Mouse (Mus musculus): ENCODE measurements around the gene Plk2.

The Plk2 gene

DNA sequence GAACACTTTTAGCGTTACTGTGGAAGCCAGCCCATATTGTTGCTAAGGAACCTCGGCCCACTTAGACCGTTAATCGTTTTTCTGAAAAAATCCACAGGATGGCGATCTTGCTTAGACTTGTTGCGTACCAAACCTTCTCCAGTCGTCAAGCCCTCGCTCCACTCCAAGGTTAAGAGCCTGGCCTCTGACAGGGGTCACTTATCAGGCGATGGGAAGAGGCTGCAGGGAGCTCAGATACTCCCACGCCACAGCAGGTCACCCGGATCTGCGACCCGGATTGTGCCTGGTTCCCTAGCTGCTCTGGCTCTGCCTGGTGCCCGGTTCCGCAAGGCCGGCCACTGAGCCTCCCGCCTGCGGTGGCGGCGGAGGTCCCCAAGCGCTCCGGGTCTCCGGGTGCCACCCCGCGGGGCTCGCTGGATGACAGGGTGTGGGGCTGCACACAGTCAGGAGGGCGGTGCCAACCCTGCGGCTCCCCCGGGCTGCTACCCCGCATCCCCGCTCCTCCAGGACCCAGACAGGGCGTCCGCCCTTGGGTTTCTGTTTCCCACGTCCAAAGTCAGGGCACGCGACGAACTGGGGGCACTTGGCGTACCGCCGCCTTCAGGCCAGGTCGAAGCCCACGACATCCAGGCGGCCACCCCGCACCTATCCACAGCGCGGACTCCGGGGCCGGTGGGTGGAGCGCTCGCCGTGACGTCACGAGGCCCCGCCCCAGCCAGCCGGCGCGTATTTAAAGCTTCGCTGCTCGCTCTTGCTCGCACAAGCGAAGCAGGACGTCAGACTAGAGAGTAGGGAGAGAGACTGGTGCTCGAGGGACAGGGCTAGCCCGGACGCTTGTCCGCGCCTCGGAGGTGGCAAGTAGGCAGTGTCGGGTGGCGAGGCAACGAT, at the start of gene Plk2:
Gene Plk2, plus strand, starts transcription at position 756 of the 888 bp plus-strand sequence.
- in situ Hi-C loops (cut with MseI, MboI): loop anchor here (5.0 to 25.0 kb wide), 3 partner anchors 343 to 1018 kb away; no protein-coding TSS in a partner anchor

DNA sequence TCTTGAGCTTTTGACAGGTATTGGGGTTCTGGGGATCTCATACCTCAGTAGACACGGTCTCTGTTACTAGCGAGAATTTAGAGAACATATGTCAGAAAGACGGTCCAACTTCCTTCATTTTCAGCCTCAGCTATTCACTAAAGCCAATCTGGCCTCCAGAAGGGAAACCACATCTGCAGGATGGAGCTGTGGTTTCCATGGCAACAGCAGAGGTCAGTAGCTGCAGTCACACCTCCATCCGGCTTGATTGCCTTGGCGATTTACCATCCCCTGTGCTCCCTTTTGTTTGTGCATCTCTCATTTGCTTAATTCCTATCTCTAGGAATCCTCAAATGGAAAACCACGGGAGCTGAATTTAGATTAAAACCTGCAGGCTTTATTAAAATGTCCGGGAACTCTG, 48.1 kb upstream of the Plk2 start:
- in situ Hi-C loops (cut with MseI, MboI): no loop called here

DNA sequence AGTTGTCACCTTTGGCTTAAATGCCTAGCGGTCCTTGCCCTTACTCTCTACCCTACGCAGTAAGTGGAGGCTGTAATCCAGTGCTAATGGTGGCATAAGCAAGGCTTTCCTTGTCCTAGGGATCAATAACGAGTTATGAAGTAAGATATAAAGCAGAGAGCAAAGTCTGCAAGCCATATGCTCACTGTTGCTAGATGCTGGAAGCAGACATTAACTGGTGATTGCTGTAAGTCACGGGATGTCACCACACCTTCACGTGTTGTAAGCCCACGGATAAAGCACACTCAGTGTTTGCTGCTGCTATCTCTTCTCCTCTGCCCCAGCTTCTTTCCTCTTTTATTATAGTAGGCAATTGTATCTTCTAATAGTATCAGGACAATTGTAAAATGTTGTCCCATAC, 43.8 kb upstream of the Plk2 start:
- in situ Hi-C loops (cut with MseI, MboI): no loop called here

DNA sequence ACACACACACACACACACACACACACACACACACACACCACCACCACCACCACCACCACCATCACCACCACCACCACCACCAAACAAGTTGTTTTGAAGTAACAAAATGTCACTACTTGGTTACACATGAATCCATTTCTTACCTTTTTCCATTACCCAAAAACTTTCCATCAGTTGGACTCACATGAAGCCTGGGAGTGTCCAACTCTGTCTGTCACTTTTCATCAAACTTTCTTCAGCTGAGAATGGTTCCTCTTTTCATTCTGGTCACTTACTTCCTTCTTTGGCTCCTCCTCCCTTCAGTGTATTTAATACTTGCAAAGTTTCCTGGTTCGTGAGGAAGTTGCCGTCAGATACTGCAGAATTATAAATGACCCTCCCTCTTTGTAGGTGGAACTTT, 37.9 kb upstream of the Plk2 start, which contains the start of gene Gapt:
Gene Gapt, minus strand, starts transcription at position 259 of the 400 bp plus-strand sequence.
- in situ Hi-C loops (cut with MseI, MboI): no loop called here

DNA sequence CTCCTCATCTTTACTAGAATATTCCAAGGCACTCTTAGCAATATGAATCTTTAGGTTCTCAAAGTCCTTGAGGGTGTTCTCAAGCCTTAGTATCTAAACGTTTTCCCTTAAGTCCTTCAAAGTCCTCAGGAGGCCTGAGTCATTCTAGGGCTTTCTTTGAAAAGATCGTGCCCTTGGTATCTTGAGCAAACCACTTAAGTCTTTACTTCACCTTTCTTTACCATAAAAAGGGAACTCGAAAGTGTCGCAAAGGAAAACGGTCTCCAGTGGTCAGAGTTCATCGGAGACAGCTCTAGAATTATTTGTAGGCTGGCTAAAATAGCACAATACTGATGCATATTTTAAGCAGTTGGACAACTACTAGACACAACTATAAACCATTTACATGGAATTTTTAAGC, 31.1 kb upstream of the Plk2 start:
- in situ Hi-C loops (cut with MseI, MboI): no loop called here

DNA sequence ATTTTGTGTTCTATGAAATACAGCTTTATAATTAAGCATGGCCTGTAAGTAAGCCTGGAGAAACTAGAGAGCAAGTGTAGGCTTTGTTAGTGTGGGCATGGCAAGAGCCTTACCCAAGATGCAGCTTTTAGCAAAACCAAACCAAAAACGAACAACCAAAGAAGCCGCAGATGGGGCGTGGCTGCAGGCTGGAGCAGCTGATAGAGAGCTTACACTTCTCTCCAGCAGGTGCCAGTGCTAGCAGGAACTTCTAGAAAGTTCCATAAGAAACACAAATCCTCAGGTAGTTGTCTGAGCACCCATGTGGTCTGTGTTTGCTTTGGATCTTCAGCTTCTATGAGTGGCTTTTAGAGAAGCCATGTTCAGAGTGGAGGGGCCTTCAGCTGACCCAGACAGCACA, 28.4 kb upstream of the Plk2 start:
- in situ Hi-C loops (cut with MseI, MboI): loop anchor here (5.0 kb wide), 1 partner anchor 304 kb away; no protein-coding TSS in a partner anchor

DNA sequence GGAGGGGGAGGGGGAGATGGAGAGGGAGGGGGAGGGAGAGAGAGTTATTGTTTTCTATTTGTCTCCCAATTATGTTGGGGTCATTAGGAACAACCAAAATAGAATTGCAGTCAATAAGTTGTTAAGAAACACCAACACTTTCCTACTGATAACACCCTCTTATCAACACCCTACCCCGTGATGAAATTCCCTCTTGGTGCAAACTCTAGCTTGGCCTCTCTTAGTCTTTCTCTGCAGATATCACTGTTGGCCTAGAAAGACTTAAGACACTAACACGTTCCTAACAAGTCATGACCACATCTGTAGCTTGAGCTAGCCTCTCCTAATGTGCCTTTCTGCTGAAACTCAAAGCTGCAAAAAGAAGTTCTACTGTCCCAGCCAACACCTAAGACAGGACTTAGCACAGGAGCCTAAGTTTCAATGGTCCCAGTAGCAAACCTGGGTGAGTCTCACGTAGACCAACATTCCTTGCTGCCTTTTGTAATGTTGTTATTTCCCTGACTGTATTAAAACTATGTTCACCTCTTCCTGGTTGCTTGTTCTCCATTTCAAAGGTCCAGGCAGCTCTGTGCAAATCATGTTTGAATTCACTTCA, 26.8 kb upstream of the Plk2 start:
- in situ Hi-C loops (cut with MseI, MboI): loop anchor here (5.0 kb wide), 1 partner anchor 306 kb away; no protein-coding TSS in a partner anchor

DNA sequence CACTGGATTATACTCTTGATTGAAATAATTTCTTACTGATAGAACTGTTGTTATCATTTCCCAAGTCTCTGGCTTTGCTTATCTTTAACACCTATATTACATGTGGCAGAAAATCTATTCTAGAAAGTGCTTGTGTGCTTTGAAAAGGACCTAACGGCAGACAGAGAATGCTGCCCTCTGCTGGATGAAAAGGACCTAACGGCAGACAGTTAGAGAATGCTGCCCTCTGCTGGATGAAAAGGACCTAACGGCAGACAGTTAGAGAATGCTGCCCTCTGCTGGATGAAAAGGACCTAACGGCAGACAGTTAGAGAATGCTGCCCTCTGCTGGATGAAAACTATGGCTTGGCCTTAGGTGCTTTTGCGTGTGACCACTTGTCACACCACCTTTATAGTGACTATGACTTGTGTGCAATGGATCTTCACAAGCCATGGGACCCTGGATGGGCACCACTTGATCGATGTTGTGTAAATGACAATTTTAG, 26.2 kb upstream of the Plk2 start:
- in situ Hi-C loops (cut with MseI, MboI): loop anchor here (5.0 kb wide), 1 partner anchor 306 kb away; no protein-coding TSS in a partner anchor

DNA sequence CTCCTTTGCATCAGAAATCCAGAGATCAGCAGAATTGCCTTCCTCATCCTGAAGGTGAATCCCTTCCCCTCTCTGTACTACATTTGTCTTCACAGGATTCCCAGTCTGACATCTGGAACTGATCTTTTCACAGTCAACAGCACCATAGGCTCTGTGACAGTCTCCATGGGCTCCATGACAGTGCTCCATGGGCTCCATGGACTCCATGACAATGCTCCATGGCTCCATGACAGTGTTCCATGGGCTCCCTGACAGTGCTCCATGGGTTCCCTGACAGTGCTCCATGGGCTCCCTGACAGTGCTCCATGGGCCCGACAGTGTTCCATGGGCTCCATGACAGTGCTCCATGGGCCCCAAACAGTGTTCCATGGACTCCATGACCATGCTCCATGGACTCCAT, 25.2 kb upstream of the Plk2 start:
- in situ Hi-C loops (cut with MseI, MboI): loop anchor here (5.0 kb wide), 1 partner anchor 307 kb away; no protein-coding TSS in a partner anchor

DNA sequence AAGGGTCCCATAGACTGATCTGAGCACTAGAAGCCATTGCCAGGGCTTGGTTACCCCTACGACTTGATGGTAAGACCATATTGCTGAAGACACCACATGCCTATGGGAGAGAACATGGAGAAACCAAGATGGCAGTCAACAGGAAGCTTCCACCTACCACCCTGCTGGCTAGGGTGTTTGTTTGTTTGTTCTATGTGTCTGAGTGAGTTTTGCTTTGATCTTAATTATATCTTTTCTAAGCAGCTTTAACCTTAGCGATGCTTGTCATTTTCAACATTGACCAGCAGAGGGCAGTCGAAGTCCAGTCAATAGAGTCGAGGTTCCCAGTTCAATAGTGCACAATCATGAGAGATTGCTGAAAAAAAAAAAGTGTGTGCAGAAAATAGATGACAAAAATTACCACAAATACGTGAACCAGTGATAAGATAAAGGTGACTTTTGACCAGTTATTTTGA, 12.4 kb upstream of the Plk2 start:
- in situ Hi-C loops (cut with MseI, MboI): loop anchor here (10.0 to 25.0 kb wide), 2 partner anchors 355 to 852 kb away; no protein-coding TSS in a partner anchor

DNA sequence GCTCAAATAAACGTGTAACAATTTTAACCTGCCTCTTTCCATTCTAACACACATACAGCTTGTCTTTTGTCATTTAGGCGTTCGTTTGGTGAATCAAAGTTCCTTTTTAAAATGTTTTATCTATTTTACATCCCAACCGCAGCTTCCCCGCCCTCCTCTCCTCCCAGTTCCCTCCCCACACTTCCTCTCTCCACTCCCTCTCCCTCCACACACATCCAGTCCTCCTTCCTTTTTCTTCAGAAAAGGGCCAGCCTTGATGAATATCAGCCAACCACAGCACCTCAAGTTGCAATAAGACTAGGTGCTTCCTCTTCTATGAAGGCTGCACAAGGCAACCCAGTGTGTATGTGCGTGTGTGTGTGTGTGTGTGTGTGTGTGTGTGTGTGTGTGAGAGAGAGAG, 10.3 kb upstream of the Plk2 start:
- in situ Hi-C loops (cut with MseI, MboI): loop anchor here (10.0 to 25.0 kb wide), 2 partner anchors 353 to 850 kb away; no protein-coding TSS in a partner anchor

DNA sequence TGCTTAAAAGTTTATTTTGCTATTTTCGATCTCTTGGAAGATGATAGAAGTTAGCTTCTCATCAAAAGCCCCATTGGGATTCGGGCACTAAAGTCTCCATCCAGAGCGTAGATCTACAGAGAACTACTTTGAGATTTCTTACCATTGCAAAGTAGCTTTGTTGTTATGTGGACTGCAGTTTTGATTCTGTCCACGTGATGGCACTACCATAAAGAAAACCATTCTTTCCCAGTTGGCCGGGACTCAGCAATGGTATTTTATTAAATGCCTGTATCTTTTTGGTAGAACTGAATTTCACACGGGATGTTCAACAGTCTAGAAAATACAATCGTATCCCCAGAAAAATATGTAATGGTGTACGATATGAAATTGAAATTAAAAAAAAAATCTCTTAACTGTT, 2.6 kb upstream of the Plk2 start:
- in situ Hi-C loops (cut with MseI, MboI): loop anchor here (5.0 to 25.0 kb wide), 3 partner anchors 345 to 1020 kb away; no protein-coding TSS in a partner anchor

DNA sequence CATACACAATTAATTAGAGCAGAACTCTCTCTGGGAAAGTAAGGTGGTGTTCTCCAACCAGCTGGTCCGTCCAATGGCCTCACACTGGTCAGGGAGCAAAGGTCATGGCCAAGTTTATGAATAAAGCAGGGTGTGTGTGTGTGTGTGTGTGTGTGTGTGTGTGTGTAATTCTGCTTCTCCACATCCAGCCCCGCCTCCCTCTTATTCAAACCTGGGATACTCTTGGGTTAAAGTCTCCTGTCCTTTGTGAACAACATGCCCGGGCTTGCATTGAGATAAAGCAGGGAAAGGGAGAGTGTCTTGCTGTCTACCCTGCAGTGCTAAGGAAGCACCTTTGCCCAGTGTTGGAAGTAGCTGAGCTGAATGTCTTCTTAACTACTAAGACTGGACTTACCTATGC, 2.2 kb upstream of the Plk2 start:
- in situ Hi-C loops (cut with MseI, MboI): loop anchor here (5.0 to 25.0 kb wide), 3 partner anchors 345 to 1020 kb away; no protein-coding TSS in a partner anchor

DNA sequence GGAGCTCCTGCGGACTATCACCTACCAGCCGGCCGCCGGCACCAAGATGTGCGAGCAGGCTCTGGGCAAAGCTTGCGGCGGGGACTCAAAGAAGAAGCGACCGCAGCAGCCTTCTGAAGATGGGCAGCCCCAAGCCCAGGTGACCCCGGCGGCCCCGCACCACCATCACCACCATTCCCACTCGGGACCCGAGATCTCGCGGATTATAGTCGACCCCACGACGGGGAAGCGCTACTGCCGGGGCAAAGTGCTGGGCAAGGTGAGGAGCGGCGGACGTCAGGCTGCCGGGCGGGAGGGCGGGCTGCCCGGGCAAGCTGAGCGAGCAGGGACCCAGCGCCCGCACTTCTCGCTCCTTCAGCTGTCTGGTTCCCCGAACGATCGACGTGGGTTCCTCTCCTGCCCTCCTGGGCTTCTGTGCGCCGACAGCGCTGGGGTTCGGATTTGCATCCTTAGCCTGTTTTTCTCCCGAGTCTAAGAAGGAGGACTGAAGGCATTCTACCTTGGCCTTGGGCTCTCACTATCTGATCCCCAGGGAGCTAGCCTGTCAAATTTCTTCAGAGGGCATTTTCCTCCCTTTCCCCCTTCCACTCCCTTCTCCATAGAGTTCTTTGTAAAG, 441 bp downstream of the Plk2 start:
- in situ Hi-C loops (cut with MseI, MboI): loop anchor here in 1 of 2 experiments (25.0 kb wide), 1 partner anchor 342 kb away; no protein-coding TSS in a partner anchor

DNA sequence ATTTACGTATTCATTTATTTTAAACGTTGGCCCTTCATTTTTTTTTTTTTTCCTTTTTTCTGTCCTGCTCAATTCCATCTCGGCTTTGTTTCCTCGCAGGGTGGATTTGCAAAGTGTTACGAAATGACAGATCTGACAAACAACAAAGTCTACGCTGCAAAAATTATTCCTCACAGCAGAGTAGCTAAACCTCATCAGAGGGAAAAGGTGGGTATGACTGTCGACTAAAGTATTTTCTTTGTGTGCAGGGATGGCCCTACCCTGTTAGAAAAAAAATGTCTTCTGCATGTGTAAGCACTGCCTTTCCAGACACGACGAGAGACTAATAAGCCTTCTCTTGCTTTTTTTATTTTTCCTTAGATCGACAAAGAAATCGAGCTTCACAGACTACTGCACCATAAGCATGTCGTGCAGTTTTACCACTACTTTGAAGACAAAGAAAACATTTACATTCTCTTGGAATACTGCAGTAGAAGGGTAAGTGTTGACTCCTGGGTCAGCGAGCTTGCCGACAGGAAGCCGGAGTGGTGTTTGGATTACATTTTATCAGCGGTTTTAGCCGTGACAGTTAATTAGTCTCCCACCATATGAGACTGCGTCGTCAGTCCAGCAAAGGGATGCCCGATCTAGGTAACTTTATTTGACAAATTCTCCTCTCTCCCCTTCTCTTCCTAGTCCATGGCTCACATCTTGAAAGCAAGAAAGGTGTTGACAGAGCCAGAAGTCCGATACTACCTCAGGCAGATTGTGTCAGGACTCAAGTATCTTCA, 1.3 kb downstream of the Plk2 start:
- in situ Hi-C loops (cut with MseI, MboI): loop anchor here in 1 of 2 experiments (25.0 kb wide), 1 partner anchor 341 kb away; no protein-coding TSS in a partner anchor

DNA sequence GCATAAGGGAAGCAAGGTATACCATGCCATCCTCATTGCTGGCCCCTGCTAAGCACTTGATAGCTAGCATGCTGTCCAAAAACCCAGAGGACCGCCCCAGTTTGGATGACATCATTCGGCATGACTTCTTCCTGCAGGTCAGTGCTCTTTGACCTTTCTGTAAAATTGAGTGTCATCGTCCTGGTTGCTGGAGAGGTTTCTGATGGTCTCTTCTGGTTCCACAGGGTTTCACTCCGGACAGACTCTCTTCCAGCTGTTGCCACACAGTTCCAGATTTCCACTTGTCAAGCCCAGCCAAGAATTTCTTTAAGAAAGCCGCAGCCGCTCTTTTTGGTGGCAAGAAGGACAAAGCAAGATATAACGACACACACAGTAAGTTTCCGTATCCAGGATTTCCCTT, 2.9 kb downstream of the Plk2 start:
- in situ Hi-C loops (cut with MseI, MboI): loop anchor here in 1 of 2 experiments (25.0 kb wide), 1 partner anchor 340 kb away; no protein-coding TSS in a partner anchor

DNA sequence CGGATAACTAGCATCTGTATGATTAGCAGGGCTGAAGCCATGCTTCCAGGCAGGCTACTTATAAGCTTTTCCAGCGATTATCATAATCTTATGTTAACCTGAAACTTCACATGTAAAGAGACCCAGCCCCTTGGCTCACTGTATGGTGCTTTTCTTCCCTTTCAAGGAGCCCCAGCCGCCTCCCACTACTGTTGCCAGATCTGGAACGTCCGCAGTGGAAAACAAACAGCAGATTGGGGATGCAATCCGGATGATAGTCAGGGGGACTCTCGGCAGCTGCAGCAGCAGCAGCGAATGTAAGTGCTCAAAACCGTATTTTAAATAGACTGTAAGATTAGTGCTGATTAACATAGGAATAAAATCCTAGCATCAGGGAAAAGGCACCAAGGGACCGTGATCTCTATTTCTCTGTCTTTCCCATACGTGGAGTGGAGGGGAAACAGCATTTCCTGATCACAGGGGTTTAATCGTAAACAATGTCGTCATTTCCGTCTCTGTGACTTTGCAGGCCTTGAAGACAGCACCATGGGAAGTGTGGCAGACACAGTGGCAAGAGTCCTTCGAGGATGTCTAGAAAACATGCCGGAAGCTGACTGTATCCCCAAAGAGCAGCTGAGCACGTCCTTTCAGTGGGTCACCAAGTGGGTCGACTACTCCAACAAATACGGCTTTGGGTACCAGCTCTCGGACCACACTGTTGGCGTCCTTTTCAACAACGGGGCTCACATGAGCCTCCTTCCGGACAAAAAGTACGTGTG, 3.8 kb downstream of the Plk2 start:
- in situ Hi-C loops (cut with MseI, MboI): loop anchor here in 1 of 2 experiments (25.0 kb wide), 1 partner anchor 339 kb away; no protein-coding TSS in a partner anchor

DNA sequence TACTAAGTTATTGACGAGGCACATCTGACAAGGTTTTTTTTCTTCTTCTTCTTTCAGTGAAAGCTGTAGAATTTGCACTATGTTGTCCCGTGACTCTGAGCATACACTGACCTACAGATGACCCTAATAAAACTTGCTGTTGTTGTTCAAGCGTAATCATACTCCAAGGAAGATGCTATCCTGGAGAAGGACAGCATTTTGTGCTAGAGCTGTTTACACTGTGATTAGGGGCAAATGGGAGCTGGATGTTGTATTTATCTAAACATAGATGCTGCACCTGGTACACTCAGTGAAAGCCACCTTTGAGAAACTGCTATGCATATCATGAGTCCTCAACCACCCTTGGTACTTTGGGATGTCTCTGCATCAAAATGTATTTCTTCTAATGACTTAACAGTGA, 6.6 kb downstream of the Plk2 start:
- in situ Hi-C loops (cut with MseI, MboI): no loop called here

DNA sequence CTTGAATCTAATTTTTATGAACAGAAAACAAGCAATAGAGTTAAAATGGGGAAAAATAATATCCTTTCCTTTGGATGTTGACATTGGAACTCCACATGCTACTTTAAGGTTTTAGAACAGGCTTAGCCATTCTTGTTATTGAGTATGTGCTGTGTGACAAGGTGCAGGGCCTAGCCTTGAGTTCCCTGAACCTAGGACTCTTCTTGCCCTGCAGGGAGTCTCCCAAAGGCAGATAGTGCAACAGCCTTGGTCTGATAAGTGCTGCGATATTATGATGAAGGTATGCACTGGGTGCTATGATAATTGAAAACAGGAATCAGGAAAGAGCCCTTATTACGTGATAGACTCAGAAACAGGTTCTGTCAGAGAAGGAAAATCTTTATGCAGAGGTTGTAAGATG, 7.0 kb downstream of the Plk2 start:
- in situ Hi-C loops (cut with MseI, MboI): no loop called here

DNA sequence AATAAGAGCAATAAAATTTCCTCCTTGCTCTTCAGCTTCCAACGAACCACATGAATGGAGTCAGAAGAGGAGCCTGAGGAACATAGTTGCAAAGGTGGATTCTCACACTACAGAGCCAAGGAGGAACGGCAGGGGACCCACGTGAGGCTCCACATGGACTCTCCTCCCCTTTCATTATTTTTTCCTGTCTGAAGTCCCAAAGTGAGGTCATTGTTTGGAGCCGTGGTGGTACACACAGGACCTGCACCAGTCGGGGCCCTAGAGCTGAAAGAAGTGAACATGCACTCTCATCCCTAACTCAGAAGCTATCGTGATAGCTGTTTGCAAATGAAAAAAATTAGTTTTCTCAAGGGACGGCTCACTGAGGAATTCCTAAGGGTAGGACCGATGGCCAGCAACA, 9.2 kb downstream of the Plk2 start:
- in situ Hi-C loops (cut with MseI, MboI): no loop called here

All from mouse trophoblast stem cell (cell line).